Mouse (Mus musculus) spleen, adult 2 months (tissue): ENCODE results near the gene Adig. TPM values are rescaled to one million over a fixed set of nuclear protein-coding genes. Genes with fewer than 3 reads are reported as not detected.

Experiments
- DNase-seq, 2 experiments: peaks; one replicate each; pipeline versions ENCODE4 v3.0.0 to v3.0.0-alpha.2; 2012 to 2021; ENCODE audit warnings: low spot score in 2 of 2, low read depth in 1 of 2
- H3K27ac ChIP-seq: fragments of 200-500 bp; 2 replicates; pipeline ENCODE4 v1.5.1; 2012; ENCODE audit warnings: low read length, inconsistent platforms; ENCODE audit not compliant: insufficient read depth
- H3K27me3 ChIP-seq: fragments of 200-500 bp; 2 replicates; pipeline ENCODE4 v1.6.1; 2012; ENCODE audit warnings: mild to moderate bottlenecking, moderate library complexity, low read length, inconsistent platforms; ENCODE audit not compliant: control insufficient read depth, insufficient read depth
- H3K36me3 ChIP-seq: fragments of 200-500 bp; 2 replicates; pipeline ENCODE4 v1.6.1; 2012; ENCODE audit warnings: mild to moderate bottlenecking, low read length, inconsistent platforms; ENCODE audit not compliant: control insufficient read depth, insufficient read depth
- H3K4me1 ChIP-seq: fragments of 200-500 bp; 2 replicates; pipeline ENCODE4 v1.6.1; 2011; ENCODE audit warnings: inconsistent platforms; ENCODE audit not compliant: control insufficient read depth, insufficient read depth, insufficient read length
- H3K4me3 ChIP-seq: fragments of 200-500 bp; 2 replicates; pipeline ENCODE4 v1.5.1; 2011; ENCODE audit warnings: mild to moderate bottlenecking, inconsistent platforms; ENCODE audit not compliant: insufficient read depth, insufficient read length; ENCODE audit errors: extremely low read depth
- CTCF ChIP-seq: fragments of 200-500 bp; IDR thresholded peaks from 2 replicates; pipeline ENCODE4 v1.5.1; 2011; ENCODE audit warnings: mild to moderate bottlenecking, inconsistent platforms; ENCODE audit not compliant: insufficient read depth, insufficient read length, insufficient replicate concordance; ENCODE audit errors: extremely low read depth
- POLR2A ChIP-seq: fragments of 200-500 bp; IDR thresholded peaks from 2 replicates; pipeline ENCODE4 v1.6.1; 2011; ENCODE audit warnings: low read depth, low read length, inconsistent platforms
- whole genome bisulfite sequencing: fragments of 180-500 bp; shearing (Covaris S2); methylation state at CpG from one replicate; pipeline ENCODE4 v1.1.7; 2018; 5-methylcytosine and 5-hydroxymethylcytosine counted together
- polyA plus RNA-seq: library from polyadenylated mRNA; depleted of rRNA; stranded (reverse); fragments of >200 nt; gene quantifications from 2 replicates; pipeline ENCODE4 v1.2.3, GENCODE M21; 2012

Gene Adig
- polyA plus RNA-seq, 1 experiment: 0.65 TPM

- Histone ChIP-seq H3K4me3 (no peak overlapping the region), H3K36me3 (no peaks in the 10 kb centered on the region), H3K27ac (no peak overlapping the region), H3K4me1 (no peaks in the 10 kb centered on the region), H3K27me3 (no peaks in the 10 kb centered on the region)
- DNase-seq: no peak
- no peak for TF ChIP-seq POLR2A
- TF ChIP-seq CTCF: no peak
- WGBS: 76% methylated on average over 6 of the region's 6 CpGs
Observed at GRCm38 (mm10) chr2:158518583-158518982, 16.2 kb downstream of the Adig start.

GRCm38 (mm10) chr2:158519071-158519470 lies 16.7 kb downstream of the Adig start:
- H3K4me3 ChIP-seq: no peak overlapping the region
- no peak for TF ChIP-seq POLR2A
- TF ChIP-seq CTCF: no peak
- DNase-seq: no peak
- H3K36me3 ChIP-seq: no peaks in the 10 kb centered on the region
- H3K4me1 ChIP-seq: no peaks in the 10 kb centered on the region
- no peaks in the 10 kb centered on the region for H3K27me3 ChIP-seq
- 82% methylated on average over 11 of the region's 11 CpGs for WGBS
- no peak overlapping the region for H3K27ac ChIP-seq

- no peak overlapping the region for H3K4me3 ChIP-seq
- H3K27ac ChIP-seq: no peak overlapping the region
- TF ChIP-seq POLR2A (no peak), CTCF (no peak)
- no peaks in the 10 kb centered on the region for H3K36me3 ChIP-seq
- H3K4me1 ChIP-seq: no peaks in the 10 kb centered on the region
- 86% methylated on average over 6 of the region's 6 CpGs for WGBS
- no peak for DNase-seq
- H3K27me3 ChIP-seq: no peaks in the 10 kb centered on the region
Observed at GRCm38 (mm10) chr2:158519800-158520199, 17.4 kb downstream of the Adig start.

GRCm38 (mm10) chr2:158523060-158523459 lies 20.6 kb downstream of the Adig start:
- TF ChIP-seq CTCF (no peak), POLR2A (no peak)
- 76% methylated on average over 8 of the region's 8 CpGs for WGBS
- DNase-seq: no peak

GRCm38 (mm10) chr2:158524129-158524860 lies 21.9 kb downstream of the Adig start:
- Histone ChIP-seq H3K36me3 (no peaks in the 10 kb centered on the region), H3K4me3 (no peak overlapping the region), H3K4me1 (no peaks in the 10 kb centered on the region), H3K27me3 (no peaks in the 10 kb centered on the region), H3K27ac (no peak overlapping the region)
- no peak for DNase-seq
- WGBS: 85% methylated on average over 16 of the region's 16 CpGs
- TF ChIP-seq CTCF (no peak), POLR2A (no peak)

More at GRCm38 (mm10) chr2:158523060-158523459, 20.6 kb downstream of the Adig start:
- H3K36me3 ChIP-seq: no peaks in the 10 kb centered on the region
- H3K27me3 ChIP-seq: no peaks in the 10 kb centered on the region
- no peak overlapping the region for H3K4me3 ChIP-seq
- no peak overlapping the region for H3K27ac ChIP-seq
- no peaks in the 10 kb centered on the region for H3K4me1 ChIP-seq

- no peak overlapping the region for H3K27ac ChIP-seq
- no peaks in the 10 kb centered on the region for H3K36me3 ChIP-seq
- peak; percentile 12 to 37 for DNase-seq
- no peaks in the 10 kb centered on the region for H3K27me3 ChIP-seq
- no peak overlapping the region for H3K4me3 ChIP-seq
- H3K4me1 ChIP-seq: no peaks in the 10 kb centered on the region
- peak; percentile 77; the same call in 1 of the 2 replicates for TF ChIP-seq CTCF
- TF ChIP-seq POLR2A: no peak
- WGBS: 3% methylated on average over 4 of the region's 4 CpGs
Observed at GRCm38 (mm10) chr2:158534090-158534489, 31.7 kb downstream of the Adig start.

GRCm38 (mm10) chr2:158534559-158534958 lies 32.1 kb downstream of the Adig start:
- DNase-seq: no peak
- Histone ChIP-seq H3K27ac (no peak overlapping the region), H3K27me3 (no peaks in the 10 kb centered on the region), H3K36me3 (no peaks in the 10 kb centered on the region), H3K4me1 (no peaks in the 10 kb centered on the region), H3K4me3 (no peak overlapping the region)
- WGBS: 81% methylated on average over 8 of the region's 8 CpGs
- TF ChIP-seq CTCF: no peak
- no peak for TF ChIP-seq POLR2A
